Mouse (Mus musculus) neural tube, embryonic 12.5 days (tissue): ENCODE results near the gene Slc26a11. TPM values are rescaled to one million over a fixed set of nuclear protein-coding genes. Genes with fewer than 3 reads are reported as not detected.
"Not testable (repeated sequence)": the region's sequence is repeated elsewhere in the genome, so short reads cannot be mapped to it uniquely, and the experiment has no call there.

ENCODE experiments used
- ATAC-seq: fragments of 200-750 bp; cut with Nextera tagmentation; 2 replicates; pipeline ENCODE4 v1.8.0; 2017; ENCODE audit warnings: low read depth, mild to moderate bottlenecking, moderate TSS enrichment, moderate library complexity; ENCODE audit not compliant: low FRiP score
- H3K27ac ChIP-seq: fragments of 300-500 bp; sonication (generic); 2 replicates; pipeline ENCODE4 v1.5.1; 2016
- H3K27me3 ChIP-seq: fragments of 300-500 bp; sonication (generic); replicated peaks from 2 replicates; pipeline ENCODE4 v1.6.1; 2016; ENCODE audit warnings: mild to moderate bottlenecking
- H3K36me3 ChIP-seq: fragments of 300-500 bp; sonication (generic); 2 replicates; pipeline ENCODE4 v1.6.1; 2016; ENCODE audit warnings: mild to moderate bottlenecking
- H3K4me1 ChIP-seq: fragments of 300-500 bp; sonication (generic); 2 replicates; pipeline ENCODE4 v1.6.1; 2016
- H3K4me2 ChIP-seq: fragments of 300-500 bp; sonication (generic); replicated peaks from 2 replicates; pipeline ENCODE4 v1.6.1; 2016; ENCODE audit warnings: mild to moderate bottlenecking
- H3K4me3 ChIP-seq: fragments of 300-500 bp; sonication (generic); 2 replicates; pipeline ENCODE4 v1.5.1; 2016
- H3K9ac ChIP-seq: fragments of 300-500 bp; sonication (generic); 2 replicates; pipeline ENCODE4 v1.6.1; 2016; ENCODE audit warnings: mild to moderate bottlenecking
- H3K9me3 ChIP-seq: fragments of 300-500 bp; sonication (generic); 2 replicates; pipeline ENCODE4 v1.6.1; 2016; ENCODE audit warnings: mild to moderate bottlenecking
- WGBS: fragments of 180-500 bp; shearing (Covaris S2); methylation state at CpG from one replicate; pipeline ENCODE4 v1.1.7; 2016; 5-methylcytosine and 5-hydroxymethylcytosine counted together
- polyA plus RNA-seq: library from polyadenylated mRNA; unstranded; fragments of >200 nt; fragmentation: Nextera tagmentation; extraction: Ambion mirVana; gene quantifications from 2 replicates; pipeline ENCODE4 v1.2.1, GENCODE M21; 2016

The Slc26a11 gene
- polyA plus RNA-seq, 1 experiment from 2014 or later, result 5.0 TPM

DNA sequence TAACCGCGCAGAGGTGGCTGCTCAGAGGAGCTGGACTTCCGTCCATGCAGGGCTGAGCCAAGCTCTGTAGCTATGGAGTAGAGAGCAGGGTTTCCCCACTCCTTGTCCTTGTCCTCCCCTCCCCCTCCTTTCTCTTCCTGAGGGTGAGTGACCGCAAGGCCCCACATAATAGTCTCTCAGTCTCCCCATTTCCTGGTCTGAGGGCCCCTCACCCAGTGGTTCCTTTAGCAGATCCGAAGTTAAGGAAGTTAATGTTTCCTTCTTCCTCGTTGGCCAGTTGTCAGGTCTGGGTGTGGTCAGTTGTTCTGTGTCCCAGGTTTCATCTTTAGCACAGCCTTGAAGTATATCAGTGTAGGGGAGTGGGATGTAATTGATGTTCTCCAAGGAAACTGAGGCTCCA is 20.1 kb downstream of the Slc26a11 start:
- Histone ChIP-seq H3K9ac (no peak overlapping the region), H3K4me2 (no peak overlapping the region), H3K27me3 (no peaks in the 10 kb centered on the region), H3K4me3 (no peak overlapping the region), H3K4me1 (no peaks in the 10 kb centered on the region), H3K36me3 (peaks cover 17% of the 10 kb centered on the region), H3K27ac (no peak overlapping the region), H3K9me3 (no peaks in the 10 kb centered on the region)
- WGBS, result 84% methylated on average over 6 of the region's 6 CpGs
- no peak for ATAC-seq

DNA sequence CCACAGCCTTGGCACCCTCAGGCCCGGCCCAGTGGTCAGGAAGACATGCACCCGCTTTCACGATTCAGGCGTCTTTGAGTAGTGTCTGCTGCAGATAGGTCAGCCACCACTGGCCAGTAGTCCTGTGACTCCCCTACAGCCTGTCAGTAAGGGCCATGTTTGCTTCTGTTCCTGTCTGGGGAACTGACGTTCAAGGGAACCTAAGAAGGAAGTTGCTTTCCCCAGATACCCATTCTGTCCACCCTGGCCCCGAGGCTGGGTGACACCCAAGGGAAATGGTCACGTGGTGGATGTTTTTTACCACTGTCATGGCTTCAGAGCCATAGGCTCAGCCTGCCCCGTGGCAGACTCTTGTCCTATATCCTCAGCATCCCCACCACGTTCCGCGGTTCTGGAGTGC is 22.0 kb downstream of the Slc26a11 start:
- no peak overlapping the region for H3K4me3 ChIP-seq
- H3K4me2 ChIP-seq, result no peak overlapping the region
- H3K9ac ChIP-seq, result no peak overlapping the region
- 92% methylated on average over 11 of the region's 11 CpGs for WGBS
- H3K9me3 ChIP-seq, result no peaks in the 10 kb centered on the region
- no peak overlapping the region for H3K27ac ChIP-seq
- H3K4me1 ChIP-seq, result no peaks in the 10 kb centered on the region
- H3K27me3 ChIP-seq, result no peaks in the 10 kb centered on the region
- ATAC-seq, result no peak
- peaks cover 17% of the 10 kb centered on the region for H3K36me3 ChIP-seq

DNA sequence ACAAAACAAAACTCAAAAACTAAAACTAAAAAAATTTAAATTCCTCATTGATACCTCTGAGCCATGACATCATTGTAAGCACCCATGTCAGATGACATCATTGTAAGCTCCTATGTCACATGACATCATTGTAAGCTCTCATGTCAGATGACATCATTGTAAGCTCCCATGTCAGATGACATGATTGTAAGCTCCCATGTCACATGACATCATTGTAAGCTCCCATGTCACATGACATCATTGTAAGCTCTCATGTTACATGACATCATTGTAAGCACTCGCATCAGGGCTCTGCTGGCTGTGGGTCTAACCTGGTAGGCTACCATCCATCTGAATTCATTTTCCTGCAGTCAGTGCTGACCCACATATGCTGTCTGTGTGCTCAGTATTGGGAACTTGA is 23.2 kb downstream of the Slc26a11 start:
- WGBS, result 94% methylated on average over 1 of the region's 1 CpGs
- Histone ChIP-seq H3K4me1 (no peaks in the 10 kb centered on the region), H3K27ac (no peak overlapping the region), H3K36me3 (peaks cover 17% of the 10 kb centered on the region), H3K9me3 (no peaks in the 10 kb centered on the region), H3K27me3 (no peaks in the 10 kb centered on the region), H3K9ac (no peak overlapping the region), H3K4me3 (no peak overlapping the region), H3K4me2 (no peak overlapping the region)
- no peak for ATAC-seq

DNA sequence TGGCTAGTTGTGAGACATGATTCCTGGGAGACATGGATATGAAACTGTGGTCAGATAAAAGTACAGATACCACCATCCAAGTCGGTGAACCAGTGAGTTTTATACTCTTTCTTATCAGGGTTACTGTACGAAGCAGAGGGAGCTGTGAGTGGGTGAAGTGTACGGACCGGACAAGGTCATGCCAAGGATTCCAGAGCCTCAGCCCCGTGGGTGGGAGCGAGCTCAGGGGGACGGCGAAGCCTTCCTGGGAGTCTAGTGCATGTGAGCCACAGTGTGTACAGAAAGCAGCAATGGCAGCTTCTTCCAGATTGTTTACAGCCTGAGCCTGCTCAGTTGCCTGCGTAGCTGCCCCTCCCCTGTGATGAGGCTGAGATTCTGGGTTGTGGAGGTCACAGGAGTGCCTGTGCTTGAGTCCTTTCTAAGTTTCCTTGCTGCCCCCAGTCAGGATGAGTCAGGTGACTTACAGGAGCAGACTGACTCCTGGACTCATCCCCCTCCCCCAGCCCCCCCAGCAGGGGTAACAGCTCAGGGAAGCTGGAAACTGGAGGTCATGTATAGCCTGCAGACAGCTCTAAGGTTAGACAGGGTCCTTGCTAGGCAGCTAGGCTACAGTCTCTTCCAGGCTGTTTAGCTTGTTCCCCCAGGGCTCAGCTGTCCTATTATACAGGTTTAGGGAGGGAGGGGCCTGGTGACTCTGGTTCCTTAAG is 26.4 kb downstream of the Slc26a11 start:
- H3K36me3 ChIP-seq, result peaks cover 17% of the 10 kb centered on the region
- no peak overlapping the region for H3K9ac ChIP-seq
- H3K4me1 ChIP-seq, result no peaks in the 10 kb centered on the region
- H3K9me3 ChIP-seq, result no peaks in the 10 kb centered on the region
- no peak for ATAC-seq
- H3K27me3 ChIP-seq, result no peaks in the 10 kb centered on the region
- H3K4me2 ChIP-seq, result no peak overlapping the region
- no peak overlapping the region for H3K4me3 ChIP-seq
- 89% methylated on average over 9 of the region's 9 CpGs for WGBS
- no peak overlapping the region for H3K27ac ChIP-seq

DNA sequence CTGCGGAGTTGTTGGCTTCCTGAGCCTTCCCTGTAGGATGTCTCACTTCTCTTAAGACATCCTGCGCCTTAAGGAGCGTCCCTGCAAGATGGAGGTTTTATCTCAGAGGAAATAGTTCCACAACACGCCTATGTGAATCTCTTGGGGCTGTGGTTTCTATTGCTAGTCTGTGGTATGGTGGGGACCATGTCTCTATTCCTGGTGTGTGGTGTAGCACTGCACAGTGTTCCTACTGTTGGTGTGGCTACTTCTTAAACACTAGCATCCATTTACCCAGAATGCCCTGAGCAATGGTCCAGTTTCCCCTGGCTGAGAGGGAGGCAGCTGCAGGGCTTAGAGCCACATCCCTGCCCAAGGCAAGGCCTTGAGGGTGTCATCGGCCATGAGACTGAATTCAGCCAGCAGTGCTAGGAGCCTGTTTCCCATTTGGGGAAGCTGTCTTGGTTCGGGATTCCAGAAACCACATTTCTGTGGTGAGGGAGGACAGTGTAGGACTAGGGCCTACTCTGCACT is 27.0 kb downstream of the Slc26a11 start:
- H3K4me1 ChIP-seq, result no peaks in the 10 kb centered on the region
- H3K9ac ChIP-seq, result no peak overlapping the region
- 79% methylated on average over 6 of the region's 6 CpGs for WGBS
- no peak overlapping the region for H3K4me2 ChIP-seq
- H3K4me3 ChIP-seq, result no peak overlapping the region
- no peaks in the 10 kb centered on the region for H3K27me3 ChIP-seq
- H3K27ac ChIP-seq, result no peak overlapping the region
- no peaks in the 10 kb centered on the region for H3K9me3 ChIP-seq
- H3K36me3 ChIP-seq, result peaks cover 13% of the 10 kb centered on the region
- no peak for ATAC-seq

DNA sequence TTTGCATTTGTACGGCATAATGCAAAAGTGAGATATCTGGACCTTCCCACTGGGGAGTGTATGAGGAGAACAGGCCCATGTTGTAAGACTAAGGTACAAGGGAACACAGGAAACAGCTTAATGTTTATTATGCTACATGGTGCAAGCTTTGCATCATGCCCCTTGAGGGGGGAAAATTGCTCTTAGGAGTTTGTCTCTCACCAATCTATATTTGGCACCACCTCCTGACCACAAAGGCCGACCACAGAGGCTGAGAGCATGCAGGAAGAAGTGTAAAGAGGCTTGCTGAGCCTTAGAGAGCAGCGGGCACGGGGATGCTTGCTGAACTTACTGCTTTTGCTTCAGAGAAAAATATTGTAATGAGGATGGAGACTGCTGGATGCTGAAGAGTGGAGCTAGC is 29.5 kb downstream of the Slc26a11 start:
- H3K27ac ChIP-seq, result no peak overlapping the region
- no peak overlapping the region for H3K4me3 ChIP-seq
- H3K4me2 ChIP-seq, result no peak overlapping the region
- no peak overlapping the region for H3K9ac ChIP-seq
- H3K36me3 ChIP-seq, result peaks cover 5% of the 10 kb centered on the region; the same call in 1 of the 2 replicates
- H3K4me1 ChIP-seq, result peaks cover 5% of the 10 kb centered on the region
- no peak for ATAC-seq
- WGBS, result 80% methylated on average over 4 of the region's 4 CpGs
- no peaks in the 10 kb centered on the region for H3K9me3 ChIP-seq
- peaks cover 20% of the 10 kb centered on the region for H3K27me3 ChIP-seq

DNA sequence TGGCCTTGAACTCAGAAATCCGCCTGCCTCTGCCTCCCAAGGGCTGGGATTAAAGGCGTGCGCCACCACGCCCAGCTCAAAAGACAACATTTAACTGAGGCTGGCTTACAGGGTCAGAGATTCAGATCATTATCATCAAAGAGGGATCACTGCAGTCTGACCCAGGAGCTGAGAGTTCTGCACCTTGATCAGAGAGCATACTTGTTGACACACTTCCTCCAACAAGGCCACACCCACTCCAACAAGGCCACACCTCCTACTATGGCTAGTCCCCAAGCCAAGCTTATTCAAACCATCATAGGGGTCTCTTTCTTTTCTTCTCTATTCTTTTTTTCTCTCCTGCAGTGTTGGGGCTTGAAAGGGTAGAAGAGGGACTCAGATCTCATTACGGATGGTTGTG is 30.9 kb downstream of the Slc26a11 start:
- H3K4me1 ChIP-seq, result peaks cover 15% of the 10 kb centered on the region
- no peaks in the 10 kb centered on the region for H3K9me3 ChIP-seq
- no peak overlapping the region for H3K4me3 ChIP-seq
- H3K27me3 ChIP-seq, result peaks cover 34% of the 10 kb centered on the region
- 94% methylated on average over 5 of the region's 5 CpGs for WGBS
- H3K27ac ChIP-seq, result no peak overlapping the region
- no peak overlapping the region for H3K9ac ChIP-seq
- no peaks in the 10 kb centered on the region for H3K36me3 ChIP-seq
- H3K4me2 ChIP-seq, result no peak overlapping the region
- no peak for ATAC-seq

DNA sequence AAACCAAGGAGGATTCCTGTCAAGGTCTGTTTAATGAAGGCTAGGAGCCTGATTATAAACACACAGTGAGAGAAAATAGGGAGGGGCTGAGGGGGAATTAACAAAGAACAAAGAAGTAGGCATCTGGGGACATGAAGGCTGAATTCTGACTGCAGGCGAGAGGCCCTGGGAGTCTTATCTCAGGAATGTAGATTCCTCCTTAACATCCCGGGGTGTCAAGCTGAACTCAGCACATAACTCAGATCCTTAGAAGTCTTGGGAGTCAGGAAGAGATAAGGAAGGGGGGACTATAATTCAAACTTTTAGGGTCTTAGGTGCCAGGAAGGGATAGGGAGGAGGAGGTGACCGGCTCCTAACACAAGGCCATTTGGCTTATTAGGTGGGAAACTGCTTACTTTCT is 31.9 kb downstream of the Slc26a11 start:
- not testable (repeated sequence) for H3K4me2 ChIP-seq, ATAC-seq

DNA sequence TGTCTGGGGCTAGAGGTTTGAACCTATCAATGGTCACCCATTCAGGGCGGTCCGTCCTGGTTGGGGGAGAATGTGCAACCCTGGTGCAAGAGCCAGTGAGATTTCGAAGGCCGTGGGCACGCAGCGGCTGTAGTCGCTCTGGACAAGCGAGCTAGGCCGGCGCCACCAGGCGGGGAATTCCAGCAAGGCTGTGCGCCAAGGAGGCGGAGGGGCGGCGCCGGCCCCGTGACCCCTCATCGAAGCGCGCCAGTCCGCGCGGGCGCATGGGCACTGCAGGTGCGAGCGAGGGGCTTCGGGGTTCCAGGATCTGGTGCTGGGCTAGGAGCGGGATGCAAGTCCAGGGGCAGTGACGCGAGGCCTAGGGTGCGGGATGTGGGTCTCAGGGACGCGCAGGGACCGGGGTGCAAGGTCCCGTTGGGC is 34.5 kb downstream of the Slc26a11 start:
- Histone ChIP-seq H3K4me3 (peak overlapping the region; percentile 55), H3K9ac (peak overlapping the region; percentile 44), H3K4me2 (peak overlapping the region; percentile 99), H3K36me3 (no peaks in the 10 kb centered on the region), H3K9me3 (no peaks in the 10 kb centered on the region), H3K4me1 (peaks cover 25% of the 10 kb centered on the region), H3K27ac (no peak overlapping the region), H3K27me3 (peaks cover 67% of the 10 kb centered on the region)
- peak; percentile 35; the same call in 1 of the 2 replicates for ATAC-seq
- WGBS, result under 1% methylated on average over 35 of the region's 35 CpGs

More for the DNA sequence above, 31.9 kb downstream of the Slc26a11 start:
- not testable (repeated sequence) for H3K27ac ChIP-seq, H3K36me3 ChIP-seq, H3K9me3 ChIP-seq, H3K9ac ChIP-seq, H3K4me3 ChIP-seq
- H3K4me1 ChIP-seq, result peaks cover 15% of the 10 kb centered on the region
- peaks cover 44% of the 10 kb centered on the region for H3K27me3 ChIP-seq
- 30% methylated on average over 3 of the region's 3 CpGs for WGBS

DNA sequence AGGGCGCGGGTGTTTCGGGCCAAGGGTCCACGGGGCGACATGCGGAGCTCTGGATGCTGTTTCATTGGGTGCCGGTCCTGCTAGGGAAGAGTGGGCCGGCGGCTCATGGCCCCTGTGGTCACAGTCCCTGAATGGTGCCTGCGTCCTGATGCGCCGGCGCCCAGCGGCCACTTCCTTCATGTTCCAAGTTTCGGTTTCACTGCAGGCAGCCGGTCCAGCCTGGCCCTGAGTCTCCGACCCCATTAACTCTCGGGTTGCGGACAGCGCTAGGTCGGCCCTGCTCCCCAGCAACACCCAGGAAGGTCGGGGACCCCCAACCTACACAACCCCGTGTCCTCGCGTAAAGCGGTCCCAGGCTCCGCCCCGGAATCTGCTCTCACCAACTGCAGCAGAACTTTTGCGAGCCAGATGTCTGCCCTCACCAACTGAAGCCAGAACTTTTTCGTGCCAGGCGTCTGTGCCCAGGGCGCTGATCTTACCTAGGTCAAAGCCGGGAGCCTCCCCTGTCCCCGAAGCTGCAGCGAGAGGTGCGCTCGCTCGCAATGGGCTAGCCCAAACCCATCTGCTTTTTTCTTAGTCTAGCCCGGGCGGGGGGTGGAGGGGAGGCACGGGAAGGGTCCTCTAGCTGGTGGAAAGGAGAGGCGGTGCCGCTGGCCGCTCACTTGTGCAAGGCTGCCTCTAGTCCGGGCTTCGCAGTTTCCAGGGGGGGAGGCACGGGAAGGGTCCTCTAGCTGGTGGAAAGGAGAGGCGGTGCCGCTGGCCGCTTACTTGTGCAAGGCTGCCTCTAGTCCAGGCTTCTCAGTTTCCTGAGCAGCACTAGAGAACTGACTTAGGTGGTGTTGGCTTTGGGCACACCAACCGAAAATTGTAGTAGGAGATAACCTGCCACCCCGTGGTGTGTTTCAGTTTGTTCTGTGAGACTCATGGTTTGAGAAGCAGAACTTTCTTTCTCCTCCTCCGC is 35.2 kb downstream of the Slc26a11 start:
- Histone ChIP-seq H3K36me3 (no peaks in the 10 kb centered on the region), H3K9me3 (no peaks in the 10 kb centered on the region), H3K27ac (no peak overlapping the region), H3K9ac (peak overlapping the region; percentile 44), H3K4me2 (peak overlapping the region; percentile 99), H3K4me1 (peaks cover 25% of the 10 kb centered on the region), H3K4me3 (peak overlapping the region; percentile 55), H3K27me3 (peaks cover 74% of the 10 kb centered on the region)
- WGBS, result 2% methylated on average over 53 of the region's 53 CpGs
- no peak for ATAC-seq

DNA sequence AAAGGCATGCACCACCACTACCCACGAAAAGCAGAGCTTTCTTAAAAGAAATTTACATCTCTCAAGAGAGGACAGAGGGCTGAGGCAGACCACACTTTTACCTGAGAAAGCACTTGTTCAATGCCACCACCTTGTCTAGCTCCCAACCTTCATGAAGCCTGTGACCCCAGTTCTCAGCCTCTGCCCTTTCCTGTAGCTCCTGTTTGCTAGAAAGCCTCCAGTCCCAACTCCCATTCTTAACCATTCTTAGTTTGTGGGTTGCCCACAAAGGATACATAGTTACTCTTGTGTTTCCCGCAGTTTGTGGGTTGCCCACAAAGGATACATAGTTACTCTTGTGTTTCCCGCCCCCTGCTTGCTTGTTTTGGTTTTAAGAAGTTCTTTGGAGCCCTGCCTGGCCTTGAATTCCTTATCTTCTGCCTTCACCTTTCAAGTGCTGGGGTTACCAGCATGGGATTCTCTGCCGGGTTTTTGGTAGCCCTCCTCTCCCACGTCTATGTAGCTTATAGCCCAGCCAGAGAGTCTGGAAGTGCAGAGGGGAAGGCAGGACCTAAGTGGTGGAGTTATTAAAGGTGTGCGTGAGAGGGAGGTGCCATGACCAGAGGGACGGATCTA is 36.1 kb downstream of the Slc26a11 start:
- Histone ChIP-seq H3K27ac (no peak overlapping the region), H3K36me3 (no peaks in the 10 kb centered on the region), H3K9me3 (no peaks in the 10 kb centered on the region), H3K4me3 (no peak overlapping the region), H3K4me1 (peaks cover 25% of the 10 kb centered on the region), H3K9ac (no peak overlapping the region), H3K4me2 (peak overlapping the region; percentile 75; the same call in 1 of the 2 replicates), H3K27me3 (peaks cover 82% of the 10 kb centered on the region)
- no peak for ATAC-seq
- WGBS, result 36% methylated on average over 7 of the region's 7 CpGs
